Mouse (Mus musculus) neural tube, embryonic 15.5 days (tissue): Measurements from ENCODE around the gene Olfr638. TPM values are rescaled to one million over a fixed set of nuclear protein-coding genes. Genes with fewer than 3 reads are reported as not detected.
"Not testable (repeated sequence)": the region's sequence is repeated elsewhere in the genome, so short reads cannot be mapped to it uniquely, and the experiment has no call there.

Experiments used
- ATAC-seq: fragments of 200-750 bp; cut with Nextera tagmentation; 2 replicates; pipeline ENCODE4 v1.8.0; 2017; ENCODE audit warnings: mild to moderate bottlenecking, moderate TSS enrichment, moderate library complexity; ENCODE audit not compliant: low FRiP score
- H3K27ac ChIP-seq: fragments of 300-500 bp; sonication (generic); replicated peaks from 2 replicates; pipeline ENCODE4 v1.5.1; 2015; ENCODE audit warnings: mild to moderate bottlenecking, inconsistent platforms
- H3K27me3 ChIP-seq: fragments of 300-500 bp; sonication (generic); replicated peaks from 2 replicates; pipeline ENCODE4 v1.6.1; 2015; ENCODE audit warnings: inconsistent platforms
- H3K36me3 ChIP-seq: fragments of 300-500 bp; sonication (generic); 2 replicates; pipeline ENCODE4 v1.6.1; 2015; ENCODE audit warnings: inconsistent platforms
- H3K4me1 ChIP-seq: fragments of 300-500 bp; sonication (generic); 2 replicates; pipeline ENCODE4 v1.6.1; 2015; ENCODE audit warnings: inconsistent platforms
- H3K4me2 ChIP-seq: fragments of 300-500 bp; sonication (generic); 2 replicates; pipeline ENCODE4 v1.6.1; 2015; ENCODE audit warnings: inconsistent platforms, mild to moderate bottlenecking, moderate library complexity
- H3K4me3 ChIP-seq: fragments of 300-500 bp; sonication (generic); replicated peaks from 2 replicates; pipeline ENCODE4 v1.5.1; 2015; ENCODE audit warnings: mild to moderate bottlenecking, inconsistent platforms
- H3K9ac ChIP-seq: fragments of 300-500 bp; sonication (generic); replicated peaks from 2 replicates; pipeline ENCODE4 v1.6.1; 2015; ENCODE audit warnings: mild to moderate bottlenecking, inconsistent platforms
- H3K9me3 ChIP-seq: fragments of 300-500 bp; sonication (generic); replicated peaks from 2 replicates; pipeline ENCODE4 v1.6.1; 2016; ENCODE audit warnings: inconsistent platforms
- WGBS: fragments of 180-500 bp; shearing (Covaris S2); methylation state at CpG from one replicate; pipeline ENCODE4 v1.1.7; 2015; ENCODE audit warnings: mixed read lengths; 5-methylcytosine and 5-hydroxymethylcytosine counted together
- polyA plus RNA-seq: library from polyadenylated mRNA; unstranded; fragments of >200 nt; fragmentation: Nextera tagmentation; extraction: Ambion mirVana; gene quantifications from 2 replicates; pipeline ENCODE4 v1.2.1, GENCODE M21; 2015

Gene Olfr638
- polyA plus RNA-seq = not detected in 2 replicates

DNA sequence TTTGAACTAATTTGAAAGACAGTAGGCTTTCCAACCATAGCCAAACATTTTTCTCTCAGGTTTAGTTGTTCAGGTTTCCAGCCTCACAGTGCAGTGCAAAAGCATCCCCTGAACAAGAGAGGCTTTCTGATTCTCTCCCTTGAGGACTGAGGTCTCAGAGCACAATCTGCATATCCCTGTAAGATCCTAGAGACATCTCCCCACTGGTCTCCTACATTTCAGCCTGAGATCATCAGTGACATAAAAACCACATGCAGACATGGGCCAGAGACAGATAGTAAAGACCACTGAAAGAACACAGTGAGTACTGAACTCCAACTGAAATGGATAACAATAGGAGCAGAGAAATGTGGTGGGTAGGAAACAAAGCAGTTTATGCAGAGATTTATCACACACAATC, at the start of gene Olfr638:
Gene Olfr638, plus strand, starts transcription at position 301 of the 400 bp plus-strand sequence.
- no peaks in the 10 kb centered on the region for H3K9me3 ChIP-seq
- H3K4me1 ChIP-seq = no peaks in the 10 kb centered on the region
- H3K4me3 ChIP-seq = no peak within 1 kb of the TSS
- H3K9ac ChIP-seq = no peak within 1 kb of the TSS
- no peak for ATAC-seq
- H3K27ac ChIP-seq = no peak within 1 kb of the TSS
- no peaks in the 10 kb centered on the region for H3K27me3 ChIP-seq
- H3K4me2 ChIP-seq = no peak within 1 kb of the TSS
- no peaks in the 10 kb centered on the region for H3K36me3 ChIP-seq

DNA sequence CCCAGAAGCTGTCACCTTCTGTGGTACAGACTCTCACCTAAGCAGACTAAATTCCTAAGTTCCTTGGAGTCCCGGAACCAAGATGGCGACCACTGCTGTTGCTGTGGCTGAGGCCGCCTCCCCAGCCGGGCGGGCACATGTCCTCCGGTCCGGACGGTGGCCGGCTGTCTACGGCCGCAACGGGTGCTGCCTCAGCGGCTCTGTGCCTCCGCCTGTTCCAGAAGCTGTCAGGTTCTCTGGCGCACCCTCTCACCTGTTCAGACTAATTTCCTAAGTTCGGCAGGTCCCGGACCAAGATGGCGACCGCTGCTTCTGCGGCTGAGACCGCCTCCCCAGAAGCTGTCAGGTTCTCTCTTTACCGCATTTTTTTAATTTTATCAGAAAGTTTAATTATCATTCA, 31.7 kb upstream of the Olfr638 start:
- 95% methylated on average over 22 of the region's 22 CpGs for WGBS
- not testable (repeated sequence) for H3K4me2 ChIP-seq, H3K4me3 ChIP-seq, H3K9me3 ChIP-seq, ATAC-seq, H3K27me3 ChIP-seq, H3K27ac ChIP-seq, H3K4me1 ChIP-seq, H3K9ac ChIP-seq, H3K36me3 ChIP-seq

DNA sequence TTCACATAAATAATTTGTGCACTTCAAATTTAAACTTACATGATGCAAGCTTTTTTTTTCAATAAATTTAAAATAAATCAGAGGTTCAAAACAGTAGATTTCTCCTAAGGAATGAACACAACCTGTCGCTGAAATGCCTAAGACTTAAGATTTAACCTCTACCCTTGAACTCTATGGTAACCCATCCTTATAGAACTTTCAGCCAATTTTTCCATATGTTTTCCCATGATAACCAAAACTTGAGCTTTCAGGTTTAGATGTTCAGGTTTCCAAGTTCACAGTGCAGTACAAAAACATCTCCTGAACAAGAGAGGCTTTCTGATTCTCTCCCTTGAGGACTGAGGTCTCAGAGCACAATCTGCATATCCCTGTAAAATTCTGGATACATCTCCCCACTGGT, 27.7 kb upstream of the Olfr638 start, which contains the start of gene Olfr635:
Gene Olfr635, plus strand, starts transcription at position 301 of the 400 bp plus-strand sequence.
- Histone ChIP-seq H3K4me2 (no peak within 1 kb of the TSS), H3K9me3 (no peaks in the 10 kb centered on the region), H3K27me3 (no peaks in the 10 kb centered on the region), H3K4me1 (no peaks in the 10 kb centered on the region), H3K4me3 (no peak within 1 kb of the TSS), H3K9ac (no peak within 1 kb of the TSS), H3K36me3 (no peaks in the 10 kb centered on the region), H3K27ac (no peak within 1 kb of the TSS)
- WGBS = 78% methylated on average over 1 of the region's 1 CpGs
- no peak for ATAC-seq

DNA sequence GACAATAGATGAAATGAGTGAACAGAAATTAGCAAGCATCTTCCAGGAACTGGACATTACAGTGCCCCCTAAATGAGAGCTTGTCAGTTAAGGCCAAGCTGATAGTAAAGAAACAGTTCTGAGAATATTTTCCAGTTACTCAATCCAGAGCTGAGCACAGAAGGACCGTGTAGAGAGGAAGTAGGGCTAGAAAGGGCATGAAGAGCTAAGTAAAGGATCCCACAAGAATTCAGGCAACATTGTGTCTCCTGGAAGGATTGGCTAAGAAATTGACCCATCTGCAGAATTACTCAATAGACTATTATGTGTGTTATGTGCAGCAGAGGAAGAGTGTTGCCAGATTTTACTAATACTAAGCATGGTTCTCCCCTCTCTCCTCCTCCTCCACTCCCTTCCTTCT, 26.8 kb upstream of the Olfr638 start:
- H3K9ac ChIP-seq = no peak overlapping the region
- no peaks in the 10 kb centered on the region for H3K9me3 ChIP-seq
- ATAC-seq = no peak
- H3K4me1 ChIP-seq = no peaks in the 10 kb centered on the region
- no peaks in the 10 kb centered on the region for H3K36me3 ChIP-seq
- H3K27ac ChIP-seq = no peak overlapping the region
- H3K27me3 ChIP-seq = no peaks in the 10 kb centered on the region
- no peak overlapping the region for H3K4me2 ChIP-seq
- 68% methylated on average over 1 of the region's 1 CpGs for WGBS
- H3K4me3 ChIP-seq = no peak overlapping the region

DNA sequence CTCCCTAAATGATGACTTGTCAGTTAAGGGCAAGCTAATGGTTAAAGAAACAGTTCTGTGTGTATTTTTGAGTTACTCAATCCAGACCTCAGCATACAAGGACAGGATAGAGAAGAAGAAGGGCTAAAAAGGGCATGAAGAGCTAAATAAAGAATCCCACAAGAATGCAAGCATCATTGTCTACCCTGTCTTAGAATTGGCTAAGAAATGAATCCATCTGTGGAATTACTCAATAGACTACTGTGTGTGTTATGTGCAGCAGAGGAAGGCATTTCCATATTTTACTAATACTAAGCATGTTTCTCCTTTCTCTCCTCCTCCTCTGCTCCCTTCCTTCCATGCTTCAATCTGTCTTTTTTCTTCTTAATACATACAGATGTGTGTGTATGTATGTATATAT, 578 bp downstream of the Olfr638 start:
- Histone ChIP-seq H3K27ac (no peak overlapping the region), H3K4me2 (no peak overlapping the region), H3K27me3 (no peaks in the 10 kb centered on the region), H3K36me3 (no peaks in the 10 kb centered on the region), H3K9me3 (no peaks in the 10 kb centered on the region), H3K9ac (no peak overlapping the region), H3K4me3 (no peak overlapping the region), H3K4me1 (no peaks in the 10 kb centered on the region)
- no peak for ATAC-seq

DNA sequence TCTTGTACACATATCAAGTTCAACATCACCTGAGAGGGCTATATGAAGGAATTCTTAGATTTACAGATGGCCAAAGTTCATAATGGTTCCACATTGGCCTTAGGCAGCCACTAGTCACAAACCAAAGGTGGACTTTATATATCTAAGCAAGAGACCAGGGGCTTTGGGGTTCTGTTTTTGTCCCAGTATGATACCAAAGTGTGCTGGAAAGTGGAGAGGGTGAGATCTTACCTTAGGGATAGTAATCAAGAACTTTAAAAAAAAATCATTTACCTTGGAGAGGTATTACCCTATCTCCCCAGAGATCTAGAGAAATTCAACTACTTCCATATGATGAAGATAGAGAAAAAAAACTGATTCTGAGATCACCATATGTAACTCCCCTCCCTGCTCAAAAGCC, 18.7 kb downstream of the Olfr638 start, which contains the start of gene Olfr639:
Gene Olfr639, minus strand, starts transcription at position 101 of the 400 bp plus-strand sequence.
- no peak for ATAC-seq
- H3K4me3 ChIP-seq = no peak within 1 kb of the TSS
- no peak within 1 kb of the TSS for H3K27ac ChIP-seq
- H3K4me2 ChIP-seq = no peak within 1 kb of the TSS
- H3K4me1 ChIP-seq = no peaks in the 10 kb centered on the region
- H3K9me3 ChIP-seq = no peaks in the 10 kb centered on the region
- no peaks in the 10 kb centered on the region for H3K36me3 ChIP-seq
- H3K9ac ChIP-seq = no peak within 1 kb of the TSS
- no peaks in the 10 kb centered on the region for H3K27me3 ChIP-seq

DNA sequence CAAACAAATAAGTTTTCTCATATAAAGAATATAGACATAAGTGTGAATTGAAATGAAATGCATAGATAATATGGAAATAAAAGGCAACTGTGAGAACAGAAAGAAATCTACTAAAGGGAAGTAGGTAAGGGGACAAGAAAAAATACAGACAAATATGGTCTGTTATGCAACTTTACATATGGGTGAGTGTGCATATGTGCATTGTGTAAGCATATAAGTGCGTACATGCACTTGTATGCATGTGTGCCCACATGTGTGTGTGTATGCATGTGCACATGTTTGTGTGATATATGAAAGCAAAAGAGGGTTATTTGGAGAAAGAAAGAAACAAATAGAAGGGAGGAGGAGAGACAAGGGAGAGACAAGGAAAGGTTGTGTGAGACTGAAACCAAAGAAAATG, 20.4 kb downstream of the Olfr638 start:
- Histone ChIP-seq H3K4me1 (no peaks in the 10 kb centered on the region), H3K4me2 (no peak overlapping the region), H3K9ac (no peak overlapping the region), H3K27ac (no peak overlapping the region), H3K4me3 (no peak overlapping the region), H3K36me3 (no peaks in the 10 kb centered on the region), H3K27me3 (no peaks in the 10 kb centered on the region), H3K9me3 (no peaks in the 10 kb centered on the region)
- 94% methylated on average over 1 of the region's 1 CpGs for WGBS
- no peak for ATAC-seq

DNA sequence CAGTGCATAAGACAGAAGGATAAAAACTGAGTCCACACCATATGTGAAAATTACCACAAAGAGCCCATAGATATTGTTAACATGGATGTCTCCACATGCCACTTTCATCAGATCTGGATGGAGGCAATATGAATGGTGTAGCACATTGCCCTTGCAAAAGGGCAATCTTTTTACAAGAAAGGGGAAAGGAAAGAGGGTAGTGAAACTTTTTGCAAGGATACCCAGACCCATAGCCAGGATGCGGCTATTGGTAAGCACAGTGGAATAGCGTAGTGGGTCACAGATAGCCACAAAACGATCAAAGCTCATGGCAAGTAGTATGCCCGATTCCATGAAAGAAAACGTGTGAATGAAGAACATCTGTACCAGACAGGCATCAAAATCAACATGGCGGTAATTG, 23.1 kb downstream of the Olfr638 start:
- ATAC-seq = no peak
- Histone ChIP-seq H3K27me3 (no peaks in the 10 kb centered on the region), H3K4me3 (no peak overlapping the region), H3K36me3 (no peaks in the 10 kb centered on the region), H3K9me3 (no peaks in the 10 kb centered on the region), H3K4me2 (no peak overlapping the region), H3K9ac (no peak overlapping the region), H3K27ac (no peak overlapping the region), H3K4me1 (no peaks in the 10 kb centered on the region)
- 92% methylated on average over 6 of the region's 6 CpGs for WGBS

DNA sequence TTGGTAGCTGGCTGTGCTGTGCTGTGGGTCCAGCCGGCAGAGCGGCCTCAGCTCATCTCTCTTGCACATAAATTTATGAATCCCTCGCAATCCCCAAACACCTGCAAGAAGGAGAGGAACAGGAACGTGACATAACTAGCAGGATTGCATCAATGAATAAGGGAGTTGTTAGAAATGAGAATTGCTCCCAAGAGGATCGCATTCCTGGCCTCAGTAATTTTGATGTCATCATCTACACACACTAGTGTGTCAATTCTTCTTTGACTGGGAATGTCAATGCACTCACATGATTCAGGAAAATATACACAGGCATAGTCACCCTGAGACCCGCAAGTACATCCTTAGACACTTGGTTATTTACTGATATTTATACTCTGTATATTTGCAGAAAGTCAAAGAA, 26.9 kb downstream of the Olfr638 start, which contains the start of gene Olfr640:
Gene Olfr640, minus strand, starts transcription at position 101 of the 400 bp plus-strand sequence.
- no peak within 1 kb of the TSS for H3K9ac ChIP-seq
- no peaks in the 10 kb centered on the region for H3K9me3 ChIP-seq
- H3K4me3 ChIP-seq = no peak within 1 kb of the TSS
- no peaks in the 10 kb centered on the region for H3K27me3 ChIP-seq
- 77% methylated on average over 6 of the region's 6 CpGs for WGBS
- no peak for ATAC-seq
- no peak within 1 kb of the TSS for H3K4me2 ChIP-seq
- H3K4me1 ChIP-seq = no peaks in the 10 kb centered on the region
- H3K36me3 ChIP-seq = no peaks in the 10 kb centered on the region
- H3K27ac ChIP-seq = no peak within 1 kb of the TSS

DNA sequence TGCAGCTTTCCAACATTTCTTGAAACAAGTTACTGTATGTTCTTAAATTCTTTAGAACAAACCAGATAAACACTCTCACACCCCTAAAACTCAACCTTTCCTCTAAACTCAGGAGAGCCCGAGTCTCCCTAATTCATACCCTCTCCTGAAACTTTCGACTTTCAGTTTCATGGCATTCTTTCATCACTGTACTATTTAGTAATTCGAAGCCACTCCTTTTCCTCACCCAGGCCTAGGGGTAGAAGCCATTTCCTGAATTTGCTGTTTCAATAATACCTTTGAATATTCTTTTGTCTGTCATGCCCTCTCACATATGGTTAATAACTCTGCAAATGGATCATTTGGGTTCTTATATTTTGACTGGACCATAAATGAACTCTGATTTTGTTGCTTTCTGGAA, 28.4 kb downstream of the Olfr638 start:
- no peaks in the 10 kb centered on the region for H3K27me3 ChIP-seq
- no peaks in the 10 kb centered on the region for H3K36me3 ChIP-seq
- H3K27ac ChIP-seq = no peak overlapping the region
- no peak overlapping the region for H3K4me2 ChIP-seq
- no peak overlapping the region for H3K4me3 ChIP-seq
- no peaks in the 10 kb centered on the region for H3K9me3 ChIP-seq
- H3K9ac ChIP-seq = no peak overlapping the region
- no peaks in the 10 kb centered on the region for H3K4me1 ChIP-seq
- 83% methylated on average over 3 of the region's 3 CpGs for WGBS
- ATAC-seq = no peak

DNA sequence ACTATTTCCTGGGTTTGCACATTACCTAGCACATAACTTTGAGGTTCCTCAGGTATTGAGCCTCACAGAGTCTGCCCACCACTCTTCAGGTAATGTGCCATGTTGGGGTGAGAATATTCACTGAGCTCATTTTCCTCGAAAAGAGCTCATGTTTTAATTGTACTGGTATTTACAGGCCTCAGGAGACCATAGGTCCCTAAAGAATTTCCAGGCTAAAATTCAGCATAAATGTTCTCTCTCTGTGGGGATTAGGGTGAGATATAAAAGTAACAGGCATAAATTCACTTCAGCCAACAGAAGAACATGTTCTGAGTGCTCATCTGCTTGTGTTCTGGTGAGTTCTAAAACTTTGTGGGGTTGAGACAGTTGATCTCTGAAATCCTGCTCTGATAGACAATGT, 36.6 kb downstream of the Olfr638 start, which contains the start of gene Olfr641:
Gene Olfr641, plus strand, starts transcription at position 301 of the 400 bp plus-strand sequence.
- Histone ChIP-seq H3K4me2 (no peak within 1 kb of the TSS), H3K9ac (no peak within 1 kb of the TSS), H3K4me3 (no peak within 1 kb of the TSS), H3K9me3 (no peaks in the 10 kb centered on the region), H3K27ac (no peak within 1 kb of the TSS), H3K4me1 (no peaks in the 10 kb centered on the region), H3K27me3 (no peaks in the 10 kb centered on the region), H3K36me3 (no peaks in the 10 kb centered on the region)
- no peak for ATAC-seq
- 78% methylated on average over 1 of the region's 1 CpGs for whole genome bisulfite sequencing

DNA sequence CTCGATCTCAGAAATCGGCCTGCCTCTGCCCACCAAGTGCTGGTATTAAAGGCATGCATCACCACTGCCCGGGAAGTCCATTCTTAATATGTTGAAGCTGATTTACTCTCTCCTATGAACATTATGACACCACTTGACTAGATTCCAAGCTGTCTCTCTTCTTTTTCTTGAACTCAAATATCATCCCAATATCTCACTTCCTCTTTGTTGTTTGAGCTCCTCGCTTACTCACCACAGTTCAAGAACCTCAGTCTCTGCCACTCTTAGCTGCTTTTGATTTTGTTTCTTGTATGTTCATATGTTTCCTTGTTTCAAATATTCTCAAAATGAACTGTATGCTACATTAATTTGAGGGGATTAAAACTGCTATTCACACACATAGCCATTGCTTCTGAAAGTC, 52.2 kb downstream of the Olfr638 start:
- no peak for ATAC-seq
- H3K36me3 ChIP-seq = no peaks in the 10 kb centered on the region
- no peak overlapping the region for H3K9ac ChIP-seq
- H3K4me1 ChIP-seq = no peaks in the 10 kb centered on the region
- H3K9me3 ChIP-seq = no peaks in the 10 kb centered on the region
- H3K4me3 ChIP-seq = no peak overlapping the region
- H3K4me2 ChIP-seq = no peak overlapping the region
- no peak overlapping the region for H3K27ac ChIP-seq
- 95% methylated on average over 4 of the region's 4 CpGs for WGBS
- H3K27me3 ChIP-seq = no peaks in the 10 kb centered on the region

DNA sequence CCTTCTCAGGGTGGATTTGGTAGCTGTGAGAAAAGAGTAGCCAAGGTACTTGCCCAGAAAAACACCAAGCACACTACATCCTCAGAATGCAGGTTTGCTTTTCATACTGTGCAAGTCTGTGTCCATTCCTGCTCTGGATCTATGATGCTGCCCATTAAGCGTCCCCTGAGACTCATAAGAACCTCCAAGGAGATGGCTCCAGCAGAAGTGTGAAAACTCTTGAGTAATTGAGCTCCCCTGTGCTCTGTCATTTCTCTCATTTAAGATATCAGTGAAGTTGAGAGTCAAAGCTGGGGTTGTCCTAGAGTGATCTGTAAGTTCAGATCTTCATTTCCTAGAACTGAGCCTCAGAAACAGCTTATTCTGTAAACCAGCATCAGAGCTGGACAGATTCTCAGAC, 54.0 kb downstream of the Olfr638 start, which contains the start of gene Olfr642:
Gene Olfr642, minus strand, starts transcription at position 101 of the 400 bp plus-strand sequence.
- H3K27me3 ChIP-seq = no peaks in the 10 kb centered on the region
- no peak within 1 kb of the TSS for H3K9ac ChIP-seq
- H3K4me1 ChIP-seq = no peaks in the 10 kb centered on the region
- H3K4me2 ChIP-seq = no peak within 1 kb of the TSS
- no peak within 1 kb of the TSS for H3K4me3 ChIP-seq
- H3K9me3 ChIP-seq = no peaks in the 10 kb centered on the region
- 82% methylated on average over 1 of the region's 1 CpGs for WGBS
- no peak for ATAC-seq
- no peaks in the 10 kb centered on the region for H3K36me3 ChIP-seq
- H3K27ac ChIP-seq = no peak within 1 kb of the TSS
